Mouse (Mus musculus) ovary, postnatal 10 days (tissue): ENCODE results near the gene Atp8b4.

Source experiments
- DNase-seq: peaks from one replicate; pipeline ENCODE4 v3.0.0; 2022; ENCODE audit warnings: low spot score

Atp8b4 gene

DNA sequence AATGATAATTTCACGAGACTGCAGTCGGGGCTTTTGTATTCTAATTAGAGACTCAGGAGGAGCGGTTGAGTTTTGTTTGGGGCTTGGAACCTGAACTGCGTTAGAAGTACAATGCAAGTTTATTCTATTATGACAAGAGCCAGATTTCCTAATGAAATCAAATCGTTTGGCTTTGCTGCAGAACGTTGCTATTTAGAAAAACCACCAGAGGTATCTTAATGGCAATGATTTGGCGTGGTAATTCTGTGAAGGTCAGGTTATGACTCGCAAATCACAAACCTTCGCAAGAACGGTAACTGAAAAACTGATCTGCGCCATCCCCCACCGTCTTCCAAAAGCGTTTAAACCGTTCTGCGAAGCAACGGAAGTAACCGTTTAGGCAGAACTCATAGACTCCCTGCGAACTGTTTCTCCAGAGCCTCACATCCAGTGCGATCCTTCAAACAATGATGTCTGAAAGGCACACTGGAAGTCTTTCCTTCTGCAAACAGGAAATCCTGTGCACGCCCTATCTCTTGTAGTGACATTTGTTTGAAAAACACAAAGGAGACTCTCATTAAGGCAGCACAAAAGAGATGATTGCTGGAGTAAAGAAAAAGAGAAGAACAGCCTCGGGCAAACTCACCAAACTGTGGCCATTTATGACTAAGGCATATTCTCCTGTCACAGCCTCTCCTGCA is 139.2 kb downstream of the Atp8b4 start:
- DNase-seq: no peak

DNA sequence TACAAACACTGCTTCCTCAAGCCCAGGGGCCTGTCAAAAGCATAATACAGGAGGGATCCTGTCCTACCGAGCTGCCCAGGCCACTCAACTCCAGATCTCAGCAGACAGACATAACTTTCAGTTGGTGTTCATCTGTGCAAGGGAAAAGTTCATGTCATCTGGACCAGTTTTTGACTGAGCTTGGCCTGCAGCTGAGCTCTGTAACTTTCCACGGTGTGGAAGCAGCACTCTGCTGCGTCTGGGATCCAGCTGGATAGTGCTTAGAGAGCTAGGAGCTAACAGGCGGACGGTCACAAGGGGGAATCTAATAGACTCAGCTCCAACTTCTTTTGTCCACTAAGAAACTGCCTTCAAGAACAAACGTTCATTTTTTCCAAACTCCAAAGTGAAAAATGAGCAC is 139.8 kb downstream of the Atp8b4 start:
- DNase-seq: no peak

- no peak for DNase-seq
These were observed 140.5 kb downstream of the Atp8b4 start for GRCm38 (mm10) chr2:126359965-126360364.

DNA sequence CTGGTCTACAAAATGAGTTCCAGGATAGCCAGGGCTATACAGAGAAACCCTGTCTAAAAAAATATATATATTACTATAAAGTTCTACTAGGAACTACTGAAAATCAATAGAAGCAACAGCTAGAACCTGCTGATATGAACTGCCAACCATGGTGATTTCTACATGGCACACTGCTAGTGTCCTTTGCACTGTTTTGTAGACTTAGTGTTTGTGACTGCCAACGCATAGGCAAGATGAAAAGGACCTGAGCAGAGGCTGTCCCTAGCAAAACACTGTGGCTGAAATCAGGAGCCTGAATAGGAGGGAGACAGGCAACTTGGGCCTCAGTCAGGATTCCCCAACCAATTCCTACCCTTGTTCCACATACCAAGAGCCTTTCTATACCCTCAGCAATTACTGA is 141.2 kb downstream of the Atp8b4 start:
- DNase-seq: no peak

DNA sequence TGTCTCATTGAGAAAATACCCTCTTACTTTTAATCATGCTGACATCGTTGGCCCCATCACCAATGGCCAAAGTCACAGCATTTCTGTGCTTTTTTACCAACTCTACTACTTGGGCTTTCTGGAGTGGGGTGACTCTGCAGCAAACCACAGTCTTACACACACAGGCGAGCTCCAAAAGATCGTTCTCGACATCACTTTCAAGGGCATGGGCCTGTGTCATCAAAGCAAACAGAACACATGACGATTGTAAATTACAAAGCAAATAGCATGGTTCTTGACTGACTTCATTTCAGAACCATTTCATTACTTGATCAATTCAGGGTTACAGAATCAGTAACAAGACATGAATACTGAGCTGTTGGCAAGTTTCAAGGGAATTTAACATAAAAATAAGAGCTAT is 141.7 kb downstream of the Atp8b4 start:
- DNase-seq: no peak

DNA sequence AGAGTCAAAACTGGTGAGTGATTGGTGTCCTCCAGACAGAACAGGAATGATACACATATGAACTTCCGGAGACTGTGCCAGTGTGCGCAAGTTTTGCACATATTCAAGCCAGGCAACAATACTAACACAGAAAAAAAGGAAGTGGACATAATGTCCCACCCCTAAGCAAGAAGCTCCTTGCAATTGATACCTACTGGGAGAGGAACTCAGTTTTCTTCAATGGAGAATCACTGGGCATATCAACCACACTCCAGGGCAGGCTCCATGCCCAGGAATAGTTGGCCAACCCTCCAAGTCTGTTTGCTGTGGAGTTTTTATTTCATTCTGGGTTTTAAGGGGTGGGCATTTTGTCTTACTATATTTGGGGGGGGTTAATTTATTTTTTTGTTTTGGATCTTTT is 145.2 kb downstream of the Atp8b4 start:
- DNase-seq: no peak

DNA sequence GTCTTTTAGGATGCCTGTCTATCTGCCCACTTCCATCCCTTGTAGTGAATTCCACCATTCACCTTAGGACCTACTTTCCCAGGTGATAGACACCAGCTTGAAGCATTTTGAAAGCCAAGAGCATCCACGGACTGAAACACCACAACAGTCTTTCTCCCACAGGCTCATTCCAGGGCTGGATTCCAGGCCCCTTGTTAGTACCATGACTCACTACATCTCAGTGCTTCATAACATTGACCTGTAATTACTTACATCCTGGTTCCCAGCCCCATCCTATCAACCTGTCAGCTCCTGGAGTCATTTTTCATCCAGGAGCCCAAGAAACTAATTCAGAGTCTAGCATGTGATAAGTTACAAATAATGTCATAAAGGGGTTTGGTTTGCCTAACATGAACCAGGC is 148.7 kb downstream of the Atp8b4 start:
- DNase-seq: no peak

GRCm38 (mm10) chr2:126343026-126343593 is 157.4 kb downstream of the Atp8b4 start:
- no peak for DNase-seq

DNA sequence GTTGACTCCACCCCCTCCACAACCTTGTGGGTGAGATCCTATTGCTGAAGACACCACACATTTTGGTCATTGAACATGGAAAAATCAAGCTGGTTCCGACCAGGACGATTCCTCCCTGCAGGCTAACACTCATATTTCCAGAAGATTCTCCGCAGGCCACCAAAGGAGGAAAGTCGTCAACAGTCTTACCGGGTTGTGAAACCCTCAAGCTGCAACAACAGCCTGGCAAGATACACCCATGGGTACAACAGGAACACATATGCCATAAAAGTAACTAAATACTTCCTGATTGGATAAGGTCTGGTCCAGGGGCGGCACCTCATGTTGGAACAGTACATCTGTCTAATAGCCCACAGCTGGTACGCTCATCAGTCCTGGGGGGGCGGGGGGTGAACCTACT is 159.0 kb downstream of the Atp8b4 start:
- DNase-seq: no peak

DNA sequence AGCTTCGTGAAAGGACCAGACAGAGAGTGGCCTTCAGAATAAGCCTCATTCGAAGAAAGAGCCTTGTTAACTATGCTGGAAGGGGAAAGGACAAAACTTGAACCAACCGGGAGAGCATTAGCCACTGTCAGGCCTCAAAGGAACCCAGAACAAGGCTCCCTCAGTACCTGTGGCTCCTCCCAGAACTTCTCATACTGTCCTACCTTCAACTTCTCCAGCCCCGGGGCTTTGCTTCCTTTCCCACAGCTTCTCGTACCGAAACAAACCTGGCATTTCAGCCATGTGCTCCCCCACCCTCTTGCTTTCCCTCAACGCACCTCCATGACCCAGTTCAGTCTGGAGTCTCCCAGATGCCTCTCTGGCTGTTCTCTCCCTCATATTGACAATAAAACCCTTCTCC is 160.3 kb downstream of the Atp8b4 start:
- DNase-seq: no peak

- no peak for DNase-seq
These were observed 161.0 kb downstream of the Atp8b4 start for GRCm38 (mm10) chr2:126339516-126339915.

GRCm38 (mm10) chr2:126337143-126337542 is 163.3 kb downstream of the Atp8b4 start:
- no peak for DNase-seq

- no peak for DNase-seq
These were observed 168.7 kb downstream of the Atp8b4 start for GRCm38 (mm10) chr2:126331794-126332193.

- DNase-seq: no peak
These were observed 177.3 kb downstream of the Atp8b4 start for GRCm38 (mm10) chr2:126323206-126323605.

DNA sequence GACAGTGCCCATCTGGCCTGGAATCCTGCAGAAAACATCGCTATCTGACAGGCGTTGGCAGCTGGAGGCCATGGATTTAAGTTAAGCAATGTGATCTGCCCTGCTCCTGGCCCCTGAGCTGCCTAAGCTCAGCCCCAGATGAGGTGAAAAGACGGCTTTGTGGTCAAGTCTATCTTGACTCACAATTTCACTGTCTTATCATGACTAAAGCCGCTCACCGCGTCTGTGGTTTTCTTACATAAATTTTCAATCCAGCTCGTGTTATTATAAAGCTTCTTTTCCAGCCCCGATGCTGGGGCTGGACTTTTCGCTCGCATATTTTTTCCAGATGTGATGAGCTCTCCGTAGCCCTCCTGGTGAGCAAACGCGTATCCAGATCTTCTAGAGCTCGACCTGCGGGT is 177.8 kb downstream of the Atp8b4 start:
- no peak for DNase-seq

DNA sequence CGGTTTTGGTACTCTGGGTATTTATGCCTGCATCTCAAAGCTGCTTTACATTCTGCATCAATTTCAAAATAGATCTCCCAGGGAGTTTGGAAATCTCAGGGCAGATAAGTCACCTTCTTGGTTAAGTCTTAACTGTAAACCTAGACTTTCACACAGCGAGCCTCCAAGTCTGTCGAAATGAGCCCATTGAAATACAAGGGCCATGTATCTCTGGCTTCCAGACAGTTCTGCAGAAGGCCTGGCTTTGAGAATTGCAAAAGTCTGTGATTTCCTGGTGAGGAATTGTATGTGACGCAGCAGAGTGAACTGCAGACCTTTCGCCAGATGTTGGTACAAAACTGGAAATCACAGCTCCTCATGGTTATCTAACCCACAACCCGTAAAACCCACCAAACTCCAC is 182.4 kb downstream of the Atp8b4 start:
- DNase-seq: no peak

DNA sequence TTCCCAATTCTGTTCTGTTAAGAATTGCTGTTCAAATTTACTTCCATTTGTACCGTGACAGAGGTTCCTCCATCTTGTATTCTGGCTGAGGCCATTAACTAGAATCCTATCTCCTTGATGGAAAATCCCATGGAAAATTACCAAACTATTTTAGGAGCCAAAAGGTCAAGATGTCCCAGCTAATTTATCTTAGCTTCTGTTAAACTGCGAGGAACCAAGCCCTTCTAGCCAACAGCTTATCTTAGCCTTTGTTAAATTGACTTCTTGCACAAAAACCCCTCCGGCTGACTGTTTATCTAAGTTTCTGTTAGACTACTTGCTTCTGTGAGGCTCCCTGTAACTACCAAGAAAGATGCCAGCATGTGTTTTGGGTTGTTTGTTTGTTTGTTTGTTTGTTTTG is 183.5 kb downstream of the Atp8b4 start:
- DNase-seq: no peak

GRCm38 (mm10) chr2:126316346-126316745 is 184.1 kb downstream of the Atp8b4 start:
- DNase-seq: no peak

DNA sequence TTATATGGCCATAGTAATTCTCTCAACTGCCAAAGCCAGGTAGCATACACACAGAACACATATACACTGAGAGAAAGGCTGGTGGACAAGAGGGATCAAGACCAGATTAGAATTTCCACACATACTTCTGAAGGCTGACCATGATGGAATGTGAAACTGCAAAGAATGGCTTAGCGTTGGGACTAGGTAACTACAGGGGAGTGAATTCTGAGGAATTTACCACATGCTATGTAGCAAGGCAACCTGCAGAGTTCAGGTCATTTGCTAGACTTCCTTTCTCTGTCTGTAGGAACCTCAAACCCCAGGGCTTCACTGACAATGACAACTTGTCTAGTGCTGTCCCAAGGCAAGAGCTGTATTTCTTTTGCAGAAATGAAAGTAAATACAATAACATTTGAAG is 189.4 kb downstream of the Atp8b4 start:
- DNase-seq: no peak

GRCm38 (mm10) chr2:126309994-126310393 is 190.5 kb downstream of the Atp8b4 start:
- DNase-seq: no peak

GRCm38 (mm10) chr2:126304621-126305020 is 195.9 kb downstream of the Atp8b4 start:
- DNase-seq: no peak

GRCm38 (mm10) chr2:126303226-126303625 is 197.2 kb downstream of the Atp8b4 start:
- no peak for DNase-seq

GRCm38 (mm10) chr2:126302381-126302780 is 198.1 kb downstream of the Atp8b4 start:
- no peak for DNase-seq

DNA sequence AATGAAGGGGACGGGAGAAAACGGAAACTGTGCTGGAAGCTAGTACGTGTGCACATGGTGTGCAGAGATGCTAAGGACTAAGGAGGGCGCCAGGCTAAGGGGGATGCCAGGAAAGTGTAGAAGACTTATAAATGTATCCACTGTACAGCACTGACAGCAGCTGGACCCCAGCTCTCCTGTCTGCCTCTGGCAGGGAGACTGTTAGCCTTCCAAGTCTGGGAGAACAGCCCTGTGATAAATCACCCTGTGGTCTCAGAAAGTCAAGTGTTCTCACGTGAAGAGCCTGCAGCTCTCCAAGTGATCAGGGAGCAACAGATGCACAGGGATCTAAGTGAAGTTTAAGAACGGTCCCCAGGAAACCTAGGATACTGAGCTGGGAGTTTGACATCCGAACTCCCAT is 209.8 kb downstream of the Atp8b4 start:
- no peak for DNase-seq
